Mouse (Mus musculus): ENCODE measurements around the gene Exoc3l4.

- TF ChIP-seq GATA1 (IDR thresholded peaks at IDR 0.05; ENCODE audit: low read length) (peak; percentile 59), TAL1 (IDR thresholded peaks at IDR 0.05; ENCODE audit: low read length) (peak; percentile 63)
Measured at GRCm38 (mm10) chr12:111434745-111435327, 18.0 kb downstream of the Exoc3l4 start.

All from erythroblast, embryonic 14.5 days (primary cell).